Mouse (Mus musculus) midbrain, embryonic 16.5 days (tissue): Measurements from ENCODE around the gene H2-Q6. TPM values are rescaled to one million over a fixed set of nuclear protein-coding genes. Genes with fewer than 3 reads are reported as not detected.
A peak's percentile ranks its signal among the peaks of the same experiment; 100 is the strongest.
"Not testable (repeated sequence)": the region's sequence is repeated elsewhere in the genome, so short reads cannot be mapped to it uniquely, and the experiment has no call there.

Experiments used
- ATAC-seq: fragments of 200-750 bp; cut with Nextera tagmentation; 2 replicates; pipeline ENCODE4 v1.8.0; 2017; ENCODE audit warnings: moderate TSS enrichment
- H3K27ac ChIP-seq: fragments of 300-500 bp; sonication (generic); 2 replicates; pipeline ENCODE4 v1.5.1; 2014; ENCODE audit warnings: mild to moderate bottlenecking, low read length, mixed read lengths
- H3K27me3 ChIP-seq: fragments of 300-500 bp; sonication (generic); 2 replicates; pipeline ENCODE4 v1.6.1; 2014; ENCODE audit warnings: low read depth, low read length, mixed read lengths; ENCODE audit not compliant: control insufficient read depth, insufficient read depth
- H3K36me3 ChIP-seq: fragments of 300-500 bp; sonication (generic); 2 replicates; pipeline ENCODE4 v1.6.1; 2014; ENCODE audit warnings: mild to moderate bottlenecking, low read length, moderate library complexity, mixed read lengths; ENCODE audit not compliant: control insufficient read depth, insufficient read depth
- H3K4me1 ChIP-seq: fragments of 300-500 bp; sonication (generic); 2 replicates; pipeline ENCODE4 v1.6.1; 2014; ENCODE audit warnings: mild to moderate bottlenecking, low read length, mixed read lengths; ENCODE audit not compliant: control insufficient read depth, insufficient read depth
- H3K4me2 ChIP-seq: fragments of 300-500 bp; sonication (generic); 2 replicates; pipeline ENCODE4 v1.6.1; 2014; ENCODE audit warnings: mild to moderate bottlenecking, low read length, mixed read lengths
- H3K4me3 ChIP-seq: fragments of 300-500 bp; sonication (generic); 2 replicates; pipeline ENCODE4 v1.5.1; 2014; ENCODE audit warnings: low read depth, mild to moderate bottlenecking, low read length, moderate library complexity, mixed read lengths
- H3K9ac ChIP-seq: fragments of 300-500 bp; sonication (generic); 2 replicates; pipeline ENCODE4 v1.6.1; 2014; ENCODE audit warnings: low read depth, low read length, mixed read lengths
- H3K9me3 ChIP-seq: fragments of 300-500 bp; sonication (generic); replicated peaks from 2 replicates; pipeline ENCODE4 v1.6.1; 2014; ENCODE audit warnings: mild to moderate bottlenecking, low read length, mixed read lengths; ENCODE audit not compliant: control insufficient read depth, poor library complexity, severe bottlenecking
- WGBS: fragments of 180-500 bp; shearing (Covaris S2); extraction: QIAGEN DNeasy Blood & Tissue Kit; methylation state at CpG from one replicate; pipeline ENCODE4 v1.1.7; 2014; 5-methylcytosine and 5-hydroxymethylcytosine counted together
- polyA plus RNA-seq: library from polyadenylated mRNA; unstranded; fragments of >200 nt; fragmentation: Nextera tagmentation; extraction: Ambion mirVana; gene quantifications from 2 replicates; pipeline ENCODE4 v1.2.1, GENCODE M21; 2015

H2-Q6 gene
- polyA plus RNA-seq, 1 experiment from 2014 or later, result 1.3 TPM

DNA sequence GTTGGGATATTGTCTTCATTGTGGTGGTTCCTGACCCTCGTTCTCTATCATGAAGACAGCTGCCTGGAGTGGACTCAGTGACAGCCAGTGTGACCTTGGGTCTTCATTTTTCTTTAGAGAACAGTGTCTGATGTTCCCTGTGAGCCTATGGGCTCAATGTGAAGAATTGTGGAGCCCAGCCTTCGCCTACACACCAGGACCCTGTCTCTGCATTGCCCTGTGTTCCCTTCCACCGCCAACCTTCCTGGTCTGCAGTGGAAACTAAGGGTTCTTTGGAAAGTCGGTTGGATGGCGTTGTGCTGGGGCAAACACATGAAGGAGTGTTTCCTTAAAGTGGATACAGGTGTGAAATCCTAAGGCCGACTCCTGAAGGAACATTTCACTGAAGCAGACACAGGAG lies 4.2 kb downstream of the H2-Q6 start:
- not testable (repeated sequence) for H3K9me3 ChIP-seq, H3K36me3 ChIP-seq, H3K27ac ChIP-seq, H3K4me1 ChIP-seq, ATAC-seq, H3K4me3 ChIP-seq, H3K9ac ChIP-seq, H3K4me2 ChIP-seq, H3K27me3 ChIP-seq
- 87% methylated on average over 6 of the region's 6 CpGs for WGBS

DNA sequence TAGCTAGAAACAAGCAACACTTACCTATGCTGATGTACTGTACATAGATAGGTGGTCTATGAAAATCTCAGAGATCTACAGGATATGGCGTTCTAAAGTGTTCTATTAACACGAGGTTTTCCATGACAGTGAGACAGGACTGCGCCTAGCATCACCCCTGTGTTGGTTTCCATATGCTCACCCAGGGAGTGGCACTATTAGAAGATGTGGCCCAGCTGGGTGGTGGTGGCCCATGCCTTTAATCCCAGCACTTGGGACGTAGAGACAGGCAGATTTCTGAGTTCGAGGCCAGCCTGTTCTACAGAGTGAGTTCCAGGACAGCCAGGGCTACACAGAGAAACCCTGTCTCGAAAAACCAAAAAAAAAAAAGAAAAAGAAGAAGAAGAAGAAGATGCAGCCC lies 6.0 kb downstream of the H2-Q6 start:
- ATAC-seq, H3K27ac ChIP-seq, H3K4me1 ChIP-seq, H3K4me3 ChIP-seq, H3K27me3 ChIP-seq, H3K4me2 ChIP-seq, H3K9me3 ChIP-seq, H3K36me3 ChIP-seq, H3K9ac ChIP-seq: not testable (repeated sequence)
- 86% methylated on average over 6 of the region's 6 CpGs for WGBS

DNA sequence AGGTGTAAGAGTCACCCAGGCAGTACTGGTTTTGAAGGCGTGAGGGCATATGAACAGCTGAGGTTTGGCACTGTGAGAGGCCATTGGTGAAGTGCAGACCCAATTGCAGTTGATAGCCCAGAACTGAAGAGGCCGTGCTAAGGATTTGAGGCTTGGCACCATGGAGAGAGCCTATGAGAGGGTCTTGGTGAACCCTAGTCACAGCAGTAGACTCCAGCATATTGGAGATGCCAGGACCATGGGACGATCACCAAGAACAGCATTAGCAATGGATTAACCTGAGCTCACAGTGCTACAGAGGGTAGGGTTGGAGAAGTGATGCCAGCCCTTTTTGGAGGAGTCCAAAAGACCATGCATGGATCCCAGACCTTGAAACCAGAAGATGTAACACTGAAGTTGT lies 7.5 kb downstream of the H2-Q6 start:
- not testable (repeated sequence) for H3K27me3 ChIP-seq, H3K36me3 ChIP-seq, H3K27ac ChIP-seq, H3K4me3 ChIP-seq, H3K4me2 ChIP-seq, H3K4me1 ChIP-seq, H3K9me3 ChIP-seq, ATAC-seq, H3K9ac ChIP-seq
- WGBS, result 91% methylated on average over 3 of the region's 3 CpGs

DNA sequence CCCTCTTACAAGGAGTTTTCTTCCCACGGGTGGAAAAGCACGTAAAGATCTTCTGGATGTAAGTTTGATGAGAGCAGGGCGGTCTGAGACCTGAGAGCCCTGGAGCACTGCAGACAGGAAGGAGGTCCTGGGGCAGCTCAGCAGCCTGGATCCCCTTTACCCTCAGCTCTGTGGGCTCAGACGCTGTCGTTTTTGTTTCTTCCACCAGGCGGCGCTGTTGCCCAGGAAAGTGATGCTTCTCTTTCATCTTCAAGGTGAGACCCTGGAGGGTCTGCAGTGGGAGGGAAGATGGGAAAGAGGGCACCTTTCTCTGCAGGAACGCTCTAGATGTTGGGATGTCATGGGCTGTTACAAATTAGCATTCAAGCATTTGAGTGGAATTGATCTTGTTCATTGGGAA lies 10.2 kb downstream of the H2-Q6 start:
- not testable (repeated sequence) for H3K36me3 ChIP-seq, H3K4me3 ChIP-seq, ATAC-seq, H3K4me1 ChIP-seq, H3K27ac ChIP-seq, H3K27me3 ChIP-seq, H3K9me3 ChIP-seq, H3K9ac ChIP-seq, H3K4me2 ChIP-seq
- WGBS, result 13% methylated on average over 8 of the region's 8 CpGs

DNA sequence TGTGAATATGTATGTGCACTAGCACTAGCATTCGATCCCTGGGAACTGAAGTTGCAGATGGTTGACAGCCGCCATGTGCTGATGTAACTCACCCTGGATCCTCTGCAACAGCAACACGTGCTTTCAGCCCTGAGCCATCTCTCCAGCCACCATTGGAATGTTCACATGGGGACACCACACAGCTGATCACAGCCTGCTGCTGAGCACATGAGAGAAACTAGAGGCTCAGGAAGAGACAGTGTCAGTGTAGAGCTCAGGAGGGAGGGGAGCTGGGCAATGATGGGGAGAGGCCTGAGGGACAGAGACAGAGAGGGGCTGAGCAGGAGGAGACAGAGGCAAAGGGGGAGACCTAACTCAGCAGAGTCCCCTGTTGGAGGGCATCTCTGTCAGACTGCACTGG lies 10.9 kb downstream of the H2-Q6 start:
- not testable (repeated sequence) for H3K36me3 ChIP-seq, H3K4me2 ChIP-seq, H3K27me3 ChIP-seq, ATAC-seq, H3K4me1 ChIP-seq, H3K4me3 ChIP-seq, H3K9ac ChIP-seq, H3K9me3 ChIP-seq, H3K27ac ChIP-seq
- 71% methylated on average over 3 of the region's 3 CpGs for WGBS

DNA sequence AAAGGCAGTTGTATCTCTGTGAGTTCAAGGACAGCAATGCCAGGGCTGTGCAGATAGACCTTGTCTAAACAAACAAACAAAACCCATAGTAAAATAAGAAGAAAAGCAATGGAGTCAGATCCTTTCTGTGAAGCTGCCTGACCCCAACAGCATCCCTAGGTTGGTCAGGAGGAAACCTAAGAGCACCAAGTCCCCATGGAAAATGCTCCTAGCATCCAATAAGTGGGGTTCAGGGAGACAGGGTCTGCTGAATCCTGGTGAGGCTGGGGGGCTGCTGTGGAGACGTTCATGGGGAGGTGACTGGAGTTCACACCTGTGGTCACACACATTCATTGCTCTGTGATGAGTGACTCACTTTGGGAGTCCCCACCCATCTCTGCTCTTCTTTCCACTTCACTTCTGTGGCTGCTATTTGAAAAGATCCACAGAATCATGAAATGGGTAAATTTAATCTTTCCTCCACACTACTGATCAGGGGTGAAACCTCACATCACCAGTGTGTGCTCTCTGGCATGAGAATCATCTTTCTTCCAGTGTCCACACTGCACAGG lies 12.8 kb downstream of the H2-Q6 start:
- WGBS, result 56% methylated on average over 1 of the region's 1 CpGs
- H3K9ac ChIP-seq, H3K9me3 ChIP-seq, H3K4me3 ChIP-seq, H3K36me3 ChIP-seq, H3K4me2 ChIP-seq, ATAC-seq, H3K4me1 ChIP-seq, H3K27me3 ChIP-seq, H3K27ac ChIP-seq: not testable (repeated sequence)

DNA sequence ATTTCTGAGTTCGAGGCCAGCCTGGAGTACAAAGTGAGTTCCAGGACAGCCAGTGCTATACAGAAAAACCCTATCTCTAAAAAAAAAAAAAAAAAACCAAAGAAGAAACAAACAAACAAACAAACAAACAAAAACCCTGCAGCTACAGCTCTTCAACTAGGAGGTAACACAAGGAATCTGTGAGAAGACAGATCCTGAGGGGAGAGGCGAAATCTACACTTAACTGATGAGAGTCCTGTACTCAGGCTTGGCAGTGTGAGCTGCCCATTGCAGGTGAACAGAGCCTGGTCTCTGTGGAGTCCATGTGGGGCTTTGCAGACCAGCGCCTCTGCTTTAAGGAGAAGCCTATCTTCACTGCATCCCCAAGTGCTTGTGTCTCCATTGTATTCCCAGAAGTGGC lies 13.7 kb downstream of the H2-Q6 start:
- H3K36me3 ChIP-seq, H3K9me3 ChIP-seq, H3K27me3 ChIP-seq, H3K4me2 ChIP-seq, H3K27ac ChIP-seq, H3K4me1 ChIP-seq, ATAC-seq, H3K9ac ChIP-seq, H3K4me3 ChIP-seq: not testable (repeated sequence)
- WGBS, result 83% methylated on average over 1 of the region's 3 CpGs

DNA sequence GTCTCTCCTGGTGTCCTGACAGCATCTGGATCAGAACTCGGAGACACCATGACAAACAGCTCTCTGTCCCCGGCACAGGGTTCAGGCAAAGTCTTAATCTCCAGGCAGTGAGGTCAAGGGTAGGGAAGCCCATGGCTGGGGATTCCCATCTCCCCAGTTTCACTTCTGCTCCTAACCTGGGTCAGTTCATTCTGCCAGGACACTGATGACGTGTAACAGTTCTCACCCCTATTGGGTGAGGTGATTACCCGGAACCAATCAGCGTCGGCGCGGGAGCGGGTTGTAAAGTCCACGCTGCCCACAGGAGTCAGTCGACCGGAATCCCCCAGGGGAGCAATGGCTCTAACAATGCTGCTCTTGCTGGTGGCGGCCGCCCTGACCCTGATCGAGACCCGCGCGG lies 14.2 kb downstream of the H2-Q6 start, which contains the start of gene H2-Q7:
H2-Q7 (plus strand) TSS at position 271 of the 400 bp plus-strand sequence.
- peak within 1 kb of the TSS; percentile 85 for H3K4me2 ChIP-seq
- peak; percentile 94 for ATAC-seq
- H3K4me1 ChIP-seq, result not testable (repeated sequence)

DNA sequence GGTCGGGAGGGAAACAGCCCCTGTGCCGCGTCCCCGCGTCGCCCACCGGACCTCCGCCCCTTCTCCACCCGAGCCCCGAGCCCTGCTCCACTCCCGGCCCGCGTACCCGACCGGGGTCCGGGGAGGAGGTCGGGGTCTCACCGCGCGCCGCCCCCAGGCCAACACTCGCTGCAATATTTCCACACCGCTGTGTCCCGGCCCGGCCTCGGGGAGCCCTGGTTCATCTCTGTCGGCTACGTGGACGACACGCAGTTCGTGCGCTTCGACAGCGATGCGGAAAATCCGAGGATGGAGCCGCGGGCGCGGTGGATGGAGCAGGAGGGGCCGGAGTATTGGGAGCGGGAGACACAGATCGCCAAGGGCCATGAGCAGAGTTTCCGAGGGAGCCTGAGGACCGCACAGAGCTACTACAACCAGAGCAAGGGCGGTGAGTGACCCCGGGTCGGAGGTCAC lies 14.7 kb downstream of the H2-Q6 start:
- not testable (repeated sequence) for H3K9me3 ChIP-seq, H3K27me3 ChIP-seq, H3K4me1 ChIP-seq, H3K27ac ChIP-seq, H3K36me3 ChIP-seq
- Histone ChIP-seq H3K4me3 (peak overlapping the region; percentile 50), H3K4me2 (peak overlapping the region; percentile 85), H3K9ac (peak overlapping the region; percentile 75)
- under 1% methylated on average over 39 of the region's 48 CpGs for WGBS
- ATAC-seq, result peak; percentile 74

More for the DNA sequence above, 14.2 kb downstream of the H2-Q6 start, which contains the start of gene H2-Q7:
- Histone ChIP-seq H3K9ac (peak within 1 kb of the TSS; percentile 75), H3K4me3 (peak within 1 kb of the TSS; percentile 50)
- not testable (repeated sequence) for H3K36me3 ChIP-seq, H3K27ac ChIP-seq, H3K27me3 ChIP-seq, H3K9me3 ChIP-seq
- 3% methylated on average over 15 of the region's 18 CpGs for WGBS
